Mouse (Mus musculus): ENCODE data around the gene Syt2. TPM values are rescaled to one million over a fixed set of nuclear protein-coding genes. Genes with fewer than 3 reads are reported as not detected.

Gene Syt2
- polyA plus RNA-seq, 1 experiment, result not detected

DNA sequence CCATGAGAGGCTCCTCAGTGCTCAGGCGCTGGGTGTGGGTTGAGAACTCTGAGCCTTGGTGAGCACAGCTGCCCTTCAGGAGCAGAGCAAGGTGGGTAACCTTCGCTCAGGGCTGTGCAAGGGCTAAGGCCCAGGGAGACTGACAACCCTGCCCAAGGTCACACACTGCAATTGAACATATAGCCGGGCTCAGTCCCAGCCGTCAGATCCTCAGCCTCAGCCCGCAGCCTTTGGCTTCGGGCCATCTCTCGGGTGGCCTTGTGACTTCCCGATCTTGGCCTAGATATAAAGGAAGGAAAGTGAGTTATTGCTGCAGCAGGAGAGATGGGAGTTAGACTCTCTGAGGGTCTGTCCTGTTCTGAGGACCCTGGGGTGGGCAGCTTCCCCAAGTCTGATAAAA, 80.8 kb downstream of the Syt2 start:
- H3K27me3 ChIP-seq (ENCODE audit: control insufficient read depth, insufficient read depth, low read length), result no peaks in the 10 kb centered on the region

DNA sequence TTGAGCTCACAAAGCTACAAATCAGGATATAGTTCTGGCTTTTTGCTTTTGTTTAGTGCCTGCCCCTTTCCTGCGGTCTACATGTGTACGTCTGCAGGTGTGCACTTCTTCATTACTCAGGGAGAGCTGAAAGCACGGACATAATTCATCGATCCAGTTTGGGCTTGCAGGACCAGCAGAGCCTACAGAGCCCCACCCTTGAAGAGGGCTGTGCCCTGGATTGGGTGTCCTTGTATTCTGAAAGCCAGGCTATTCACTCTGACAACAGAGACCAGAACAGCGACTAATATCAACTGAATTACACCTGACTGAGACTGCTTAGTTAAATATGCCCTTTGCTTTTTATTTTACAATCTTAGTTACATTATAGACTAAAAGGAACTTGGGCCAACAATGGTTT, 87.2 kb downstream of the Syt2 start:
- Histone ChIP-seq H3K4me3 (ENCODE audit: extremely low read depth, insufficient read depth, insufficient read length) (no peak overlapping the region), H3K27me3 (ENCODE audit: control insufficient read depth, insufficient read depth, low read length) (no peaks in the 10 kb centered on the region; the same call in 1 of the 2 replicates), H3K27ac (ENCODE audit: insufficient read depth, low read length) (no peak overlapping the region), H3K36me3 (ENCODE audit: control insufficient read depth, insufficient read depth, low read length) (no peaks in the 10 kb centered on the region), H3K4me1 (ENCODE audit: control insufficient read depth, insufficient read depth, insufficient read length) (no peaks in the 10 kb centered on the region)
- WGBS, result 92% methylated on average over 5 of the region's 5 CpGs
- DNase-seq (ENCODE audit: low read depth in 1 of 2, low spot score in 2 of 2), result no peak
- no peak for TF ChIP-seq CTCF (IDR thresholded peaks at IDR 0.05; ENCODE audit: extremely low read depth, insufficient read depth, insufficient read length, insufficient replicate concordance)
- TF ChIP-seq POLR2A (IDR thresholded peaks at IDR 0.05; ENCODE audit: low read depth, low read length), result no peak

More for the DNA sequence above, 80.8 kb downstream of the Syt2 start:
- 43% methylated on average over 8 of the region's 8 CpGs for WGBS
- H3K4me1 ChIP-seq (ENCODE audit: control insufficient read depth, insufficient read depth, insufficient read length), result no peaks in the 10 kb centered on the region
- H3K27ac ChIP-seq (ENCODE audit: insufficient read depth, low read length), result no peak overlapping the region
- TF ChIP-seq CTCF (IDR thresholded peaks at IDR 0.05; ENCODE audit: extremely low read depth, insufficient read depth, insufficient read length, insufficient replicate concordance), result no peak
- TF ChIP-seq POLR2A (IDR thresholded peaks at IDR 0.05; ENCODE audit: low read depth, low read length), result no peak
- H3K36me3 ChIP-seq (ENCODE audit: control insufficient read depth, insufficient read depth, low read length), result no peaks in the 10 kb centered on the region
- no peak for DNase-seq (ENCODE audit: low read depth in 1 of 2, low spot score in 2 of 2)
- no peak overlapping the region for H3K4me3 ChIP-seq (ENCODE audit: extremely low read depth, insufficient read depth, insufficient read length)

DNA sequence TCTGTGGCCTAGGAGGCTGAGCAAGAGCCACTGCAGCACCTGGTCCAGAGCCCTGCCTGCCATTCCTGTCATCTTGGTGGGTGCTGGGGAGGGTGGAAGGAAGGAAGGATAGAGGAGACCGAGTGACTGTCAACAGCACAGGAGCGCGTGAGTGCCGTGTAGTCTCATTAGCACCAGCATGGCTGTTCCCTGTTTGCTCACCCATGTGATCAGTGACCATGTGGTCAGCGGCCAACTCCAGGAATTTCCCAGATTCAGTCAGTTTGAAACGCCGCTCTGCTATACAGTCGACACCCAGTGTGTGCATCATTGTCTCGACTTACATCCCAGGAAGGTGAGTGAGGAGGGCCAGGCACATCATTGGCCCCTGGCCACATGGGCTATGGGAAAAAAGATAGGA, 91.0 kb downstream of the Syt2 start:
- H3K36me3 ChIP-seq (ENCODE audit: control insufficient read depth, insufficient read depth, low read length), result no peaks in the 10 kb centered on the region
- DNase-seq (ENCODE audit: low read depth in 1 of 2, low spot score in 2 of 2), result no peak
- H3K4me1 ChIP-seq (ENCODE audit: control insufficient read depth, insufficient read depth, insufficient read length), result no peaks in the 10 kb centered on the region
- 87% methylated on average over 9 of the region's 9 CpGs for WGBS
- no peaks in the 10 kb centered on the region; the same call in 1 of the 2 replicates for H3K27me3 ChIP-seq (ENCODE audit: control insufficient read depth, insufficient read depth, low read length)
- H3K4me3 ChIP-seq (ENCODE audit: extremely low read depth, insufficient read depth, insufficient read length), result no peak overlapping the region
- no peak overlapping the region for H3K27ac ChIP-seq (ENCODE audit: insufficient read depth, low read length)
- TF ChIP-seq CTCF (IDR thresholded peaks at IDR 0.05; ENCODE audit: extremely low read depth, insufficient read depth, insufficient read length, insufficient replicate concordance) (no peak), POLR2A (IDR thresholded peaks at IDR 0.05; ENCODE audit: low read depth, low read length) (no peak)

DNA sequence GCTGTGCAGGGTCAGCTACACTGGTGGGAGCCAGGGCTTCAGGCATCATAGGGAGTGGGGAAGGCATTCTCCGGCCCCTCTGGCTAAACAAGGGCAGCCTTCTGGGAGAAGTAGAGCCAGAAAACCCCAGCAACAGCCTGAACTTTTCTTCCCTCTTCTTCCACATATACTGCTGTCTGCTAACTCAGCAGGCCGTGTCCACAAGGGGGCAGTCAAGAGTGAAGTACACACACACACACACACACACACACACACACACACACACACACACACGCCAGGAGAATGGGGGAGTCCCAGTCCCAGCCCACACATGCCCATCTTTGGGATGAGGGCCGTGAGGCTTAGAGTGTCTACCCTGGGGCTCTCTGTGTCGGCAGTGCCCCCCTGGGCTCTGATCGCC, 95.0 kb downstream of the Syt2 start:
- no peak for DNase-seq (ENCODE audit: low read depth in 1 of 2, low spot score in 2 of 2)
- H3K4me3 ChIP-seq (ENCODE audit: extremely low read depth, insufficient read depth, insufficient read length), result no peak overlapping the region
- no peaks in the 10 kb centered on the region for H3K36me3 ChIP-seq (ENCODE audit: control insufficient read depth, insufficient read depth, low read length)
- no peaks in the 10 kb centered on the region; the same call in 1 of the 2 replicates for H3K27me3 ChIP-seq (ENCODE audit: control insufficient read depth, insufficient read depth, low read length)
- no peaks in the 10 kb centered on the region for H3K4me1 ChIP-seq (ENCODE audit: control insufficient read depth, insufficient read depth, insufficient read length)
- TF ChIP-seq CTCF (IDR thresholded peaks at IDR 0.05; ENCODE audit: extremely low read depth, insufficient read depth, insufficient read length, insufficient replicate concordance) (no peak), POLR2A (IDR thresholded peaks at IDR 0.05; ENCODE audit: low read depth, low read length) (no peak)
- H3K27ac ChIP-seq (ENCODE audit: insufficient read depth, low read length), result no peak overlapping the region
- 86% methylated on average over 5 of the region's 6 CpGs for WGBS

DNA sequence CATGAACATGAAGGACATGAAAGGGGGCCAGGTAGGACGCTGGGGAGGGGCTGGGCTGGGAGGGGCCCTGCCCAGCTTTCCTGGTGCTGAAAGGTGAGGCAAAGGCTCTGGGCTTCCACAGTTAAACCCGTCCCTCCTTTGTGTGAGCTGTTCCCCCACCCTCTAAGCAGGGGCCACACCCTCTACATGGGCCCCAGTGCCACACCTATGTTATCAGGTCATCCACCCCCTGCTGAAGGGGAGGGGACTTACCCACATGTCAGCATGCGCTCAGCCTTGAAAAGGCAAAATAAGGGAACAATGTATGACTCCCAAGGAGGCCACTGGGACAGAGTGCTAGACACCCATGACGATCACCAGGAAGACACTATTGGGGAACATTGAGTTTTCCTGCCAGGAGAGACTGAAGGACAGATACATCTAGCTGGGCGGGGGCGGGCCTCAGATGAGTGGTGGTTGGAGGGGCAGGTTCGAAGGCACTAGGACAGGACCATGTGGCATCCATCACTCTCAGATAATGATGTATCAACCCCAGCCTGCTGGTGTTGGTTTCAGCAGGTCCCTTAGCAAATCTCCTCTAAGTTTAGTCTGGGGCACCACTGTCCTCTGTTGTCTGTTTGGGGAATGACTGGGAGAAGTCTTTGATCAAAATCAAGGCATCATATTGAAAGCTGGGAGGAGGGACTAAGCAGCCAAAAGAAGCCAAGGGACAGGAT, 95.6 kb downstream of the Syt2 start:
- Histone ChIP-seq H3K36me3 (ENCODE audit: control insufficient read depth, insufficient read depth, low read length) (no peaks in the 10 kb centered on the region), H3K27ac (ENCODE audit: insufficient read depth, low read length) (no peak overlapping the region), H3K27me3 (ENCODE audit: control insufficient read depth, insufficient read depth, low read length) (no peaks in the 10 kb centered on the region), H3K4me1 (ENCODE audit: control insufficient read depth, insufficient read depth, insufficient read length) (no peaks in the 10 kb centered on the region), H3K4me3 (ENCODE audit: extremely low read depth, insufficient read depth, insufficient read length) (no peak overlapping the region)
- no peak for DNase-seq (ENCODE audit: low read depth in 1 of 2, low spot score in 2 of 2)
- whole genome bisulfite sequencing, result 76% methylated on average over 7 of the region's 7 CpGs
- no peak for TF ChIP-seq POLR2A (IDR thresholded peaks at IDR 0.05; ENCODE audit: low read depth, low read length)
- no peak for TF ChIP-seq CTCF (IDR thresholded peaks at IDR 0.05; ENCODE audit: extremely low read depth, insufficient read depth, insufficient read length, insufficient replicate concordance)

DNA sequence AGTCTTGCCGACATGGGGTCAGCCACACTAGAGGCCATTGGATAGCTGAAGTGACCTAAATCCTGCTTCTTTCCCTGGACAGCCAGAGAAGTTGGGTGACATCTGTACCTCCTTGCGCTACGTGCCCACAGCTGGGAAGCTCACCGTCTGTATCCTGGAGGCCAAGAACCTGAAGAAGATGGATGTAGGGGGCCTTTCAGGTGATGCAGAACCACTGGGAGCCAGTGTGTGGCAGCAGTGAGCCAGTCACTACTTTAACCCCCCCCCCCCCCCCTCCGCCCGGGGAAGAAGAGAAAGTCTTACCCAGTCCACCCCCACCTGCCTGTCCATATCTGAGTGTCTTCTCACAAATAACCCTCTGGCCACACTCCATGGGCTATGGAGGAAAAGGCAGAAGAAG, 99.2 kb downstream of the Syt2 start:
- Histone ChIP-seq H3K4me3 (ENCODE audit: extremely low read depth, insufficient read depth, insufficient read length) (no peak overlapping the region), H3K27me3 (ENCODE audit: control insufficient read depth, insufficient read depth, low read length) (no peaks in the 10 kb centered on the region), H3K27ac (ENCODE audit: insufficient read depth, low read length) (no peak overlapping the region), H3K36me3 (ENCODE audit: control insufficient read depth, insufficient read depth, low read length) (no peaks in the 10 kb centered on the region), H3K4me1 (ENCODE audit: control insufficient read depth, insufficient read depth, insufficient read length) (peaks cover 4% of the 10 kb centered on the region)
- peak in 1 of 2 experiments; percentile 13 for DNase-seq (ENCODE audit: low read depth in 1 of 2, low spot score in 2 of 2)
- WGBS, result 54% methylated on average over 6 of the region's 6 CpGs
- TF ChIP-seq POLR2A (IDR thresholded peaks at IDR 0.05; ENCODE audit: low read depth, low read length), result no peak
- TF ChIP-seq CTCF (IDR thresholded peaks at IDR 0.05; ENCODE audit: extremely low read depth, insufficient read depth, insufficient read length, insufficient replicate concordance), result peak; percentile 45; the same call in 1 of the 2 replicates

Measured in spleen, adult 2 months (tissue).